Mouse (Mus musculus): ENCODE results near the gene Rrnad1.
A peak's percentile ranks its signal among the peaks of the same experiment; 100 is the strongest.

The Rrnad1 gene

DNA sequence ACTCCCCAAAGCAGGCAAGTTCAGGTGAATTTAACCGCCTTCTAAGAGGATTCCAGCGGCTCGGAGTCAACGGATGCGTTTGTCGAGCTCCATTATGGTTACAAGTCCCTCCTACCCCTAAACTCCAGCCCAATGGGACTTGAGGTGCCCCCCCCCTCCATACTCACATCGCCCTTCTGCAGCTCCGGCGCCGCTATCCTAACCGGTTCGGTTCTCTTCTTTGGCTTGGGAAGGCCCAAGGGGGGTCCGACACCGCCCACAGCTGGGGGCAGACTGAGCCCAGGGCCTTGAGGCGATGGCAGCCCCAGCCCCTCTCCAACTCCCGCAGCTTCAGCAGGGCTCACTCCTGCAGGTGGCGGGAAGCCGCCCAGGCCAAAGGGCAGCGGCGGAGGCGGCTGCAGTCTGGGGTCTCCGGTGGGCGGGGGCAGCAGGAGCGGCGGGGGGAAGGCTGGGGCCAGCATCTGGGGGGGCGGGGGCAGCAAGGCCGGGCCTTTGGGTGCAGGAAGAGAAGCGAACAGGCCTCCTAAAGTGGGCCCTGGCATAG, 45.7 kb downstream of the Rrnad1 start:
- DNase-seq (ENCODE audit: low spot score): peak; percentile 63

- no peak for DNase-seq (ENCODE audit: low spot score)
These were observed 46.2 kb downstream of the Rrnad1 start for GRCm38 (mm10) chr3:87884291-87884690.

DNA sequence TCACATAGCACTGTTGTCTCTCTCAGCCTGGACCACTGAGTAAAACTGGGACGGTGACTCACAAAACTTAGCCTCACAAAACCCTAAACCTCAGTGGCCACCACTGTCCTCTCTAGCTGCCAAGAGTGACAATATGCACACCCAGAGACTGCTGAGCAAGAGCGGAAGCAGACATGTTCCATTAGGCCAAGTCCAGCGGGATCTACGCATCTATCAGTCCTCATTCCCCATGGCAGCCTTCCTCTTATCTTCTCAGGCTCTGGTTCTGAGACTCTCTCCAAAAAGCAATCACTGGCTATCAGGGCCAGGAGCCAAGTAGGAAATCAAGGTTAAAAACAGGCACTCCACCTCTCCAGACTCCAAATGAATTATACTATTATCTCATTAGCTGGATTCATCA, 52.8 kb downstream of the Rrnad1 start:
- no peak for DNase-seq (ENCODE audit: low spot score)

Measured in embryo, embryonic 10.5 days (tissue).